Mouse (Mus musculus) adrenal gland, postnatal 25 days (tissue): ENCODE measurements around the gene Nsd1. TPM values are rescaled to one million over a fixed set of nuclear protein-coding genes. Genes with fewer than 3 reads are reported as not detected.
A peak's percentile ranks its signal among the peaks of the same experiment; 100 is the strongest.

Source experiments
- DNase-seq: peaks from one replicate; pipeline ENCODE4 v3.0.0; 2021; ENCODE audit warnings: mixed read lengths
- total RNA-seq: library from RNA; stranded (reverse); gene quantifications from 2 replicates; pipeline ENCODE4 v1.2.3, GENCODE M21; 2021

The Nsd1 gene
- total RNA-seq, 1 experiment from 2014 or later, result 142 TPM

DNA sequence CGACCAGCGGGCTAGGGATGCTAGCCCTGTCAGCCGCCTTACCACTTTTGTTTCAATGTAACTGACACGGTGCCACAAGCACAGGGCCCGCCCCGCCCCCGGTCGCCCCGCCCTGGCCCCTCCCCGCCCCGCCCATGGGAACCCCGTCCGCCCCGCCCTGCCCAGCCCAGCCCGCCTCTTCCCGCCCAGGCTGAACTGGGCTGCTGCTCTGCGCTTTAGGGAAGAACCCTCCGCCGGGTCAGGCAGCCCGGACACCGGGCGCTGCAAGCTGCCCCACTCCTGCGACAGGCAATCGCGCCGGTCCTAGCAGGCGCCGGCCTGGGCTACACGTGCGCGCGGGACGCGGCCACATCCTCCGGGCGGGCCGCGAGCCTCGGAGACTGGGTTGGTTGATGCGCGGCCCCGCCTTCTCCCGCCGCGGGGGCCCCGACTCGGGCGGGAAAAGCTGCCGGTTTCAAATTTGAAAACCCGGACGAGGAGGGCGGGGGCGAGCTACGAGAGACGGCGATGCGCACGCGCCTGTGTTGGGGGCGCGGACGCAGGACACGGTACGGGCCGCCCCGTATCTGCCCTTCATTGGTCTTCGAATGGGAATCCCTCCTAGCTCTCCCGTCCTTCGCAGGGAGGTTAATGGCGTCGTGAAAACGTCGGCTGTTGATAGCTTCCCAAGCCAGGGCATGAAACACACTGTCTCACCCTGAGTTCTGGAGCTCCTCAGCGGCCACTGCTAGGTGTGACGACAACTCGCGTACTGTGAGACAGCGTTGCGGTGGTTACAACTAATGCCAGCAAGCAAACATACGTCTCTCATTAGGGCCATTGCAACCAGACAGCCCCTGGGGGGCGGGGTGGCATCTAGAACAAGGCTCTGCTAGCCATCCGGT, 120.3 kb downstream of the Nsd1 start, which contains the start of gene Mxd3:
Gene Mxd3, minus strand, starts transcription at position 141 of the 884 bp plus-strand sequence.
- DNase-seq, result peak; percentile 81

DNA sequence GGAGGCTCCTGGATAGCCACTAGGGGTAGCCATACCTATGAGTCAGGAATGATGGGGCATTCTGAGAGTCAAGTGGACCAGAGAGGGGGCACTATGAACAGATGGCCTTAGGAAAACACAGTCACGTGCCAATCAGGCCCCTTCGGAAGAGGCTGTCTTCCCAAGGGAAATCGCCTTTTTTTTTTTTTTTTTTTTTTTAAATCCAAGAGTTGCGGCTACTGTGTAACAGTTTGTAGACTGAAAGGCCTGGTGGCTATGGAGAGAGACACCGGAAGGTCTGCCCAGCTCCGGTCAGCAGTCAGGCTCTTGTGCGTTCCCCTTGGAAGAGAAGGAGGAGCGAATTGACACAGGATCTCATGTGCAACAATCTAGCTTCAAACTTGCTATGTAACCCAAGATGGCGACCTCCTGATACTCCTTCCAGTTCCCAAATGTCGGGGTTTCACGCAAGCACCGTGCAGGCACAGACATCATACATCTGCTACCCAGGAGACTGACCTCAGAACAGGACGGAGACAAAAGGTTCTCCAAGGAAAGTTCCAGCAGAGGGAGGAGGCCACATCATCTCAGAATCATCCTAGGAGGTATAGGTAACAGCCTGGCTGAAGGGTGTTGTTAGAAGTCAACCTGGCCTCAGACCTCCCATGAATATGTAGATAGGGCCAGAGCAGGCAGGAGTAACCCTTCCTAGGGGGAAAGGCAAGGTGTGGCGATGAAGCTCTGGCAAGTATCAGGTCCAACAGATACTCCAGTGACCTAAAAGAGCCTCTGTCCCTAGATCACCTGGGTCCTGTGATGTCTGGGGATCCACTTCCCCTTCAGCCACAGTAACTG, 121.2 kb downstream of the Nsd1 start:
- no peak for DNase-seq

DNA sequence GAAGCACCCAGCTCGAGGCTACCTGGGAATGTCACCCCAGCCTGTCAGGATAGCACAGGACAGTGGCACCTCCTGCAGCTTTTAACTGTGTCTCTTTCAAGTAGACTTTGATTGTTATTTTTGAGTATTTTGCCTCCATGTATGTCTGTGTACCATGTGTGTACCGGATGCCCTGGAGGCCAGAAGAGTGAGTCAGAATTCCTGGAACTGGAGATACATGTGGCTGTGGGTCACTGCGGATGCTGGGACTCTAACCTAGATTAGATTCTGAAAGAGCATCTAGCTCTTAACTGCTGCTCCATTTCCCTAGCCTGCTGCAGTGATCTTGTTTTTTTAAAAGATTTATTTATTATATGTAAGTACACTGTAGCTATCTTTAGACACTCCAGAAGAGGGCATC, 122.7 kb downstream of the Nsd1 start:
- no peak for DNase-seq

DNA sequence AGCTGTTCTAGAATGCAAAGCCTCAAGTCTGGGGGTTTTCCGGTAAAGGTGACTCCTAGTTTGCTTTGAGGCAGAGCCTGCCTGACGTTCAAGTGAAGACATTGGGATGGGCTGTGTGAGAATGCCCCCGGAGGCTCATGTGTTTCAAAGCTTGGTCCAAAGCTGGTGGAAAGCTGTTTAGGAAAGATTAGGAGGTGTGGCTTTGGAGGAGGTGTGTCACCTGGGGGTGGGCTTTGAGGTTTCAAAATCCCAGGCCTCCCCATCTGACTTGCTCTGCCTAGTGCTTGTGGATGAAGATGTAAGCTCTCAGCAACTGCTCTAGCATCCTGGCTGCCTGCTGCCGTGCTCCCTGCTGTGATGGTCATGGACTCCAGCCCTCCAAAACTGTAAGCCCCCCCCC, 126.1 kb downstream of the Nsd1 start:
- no peak for DNase-seq

DNA sequence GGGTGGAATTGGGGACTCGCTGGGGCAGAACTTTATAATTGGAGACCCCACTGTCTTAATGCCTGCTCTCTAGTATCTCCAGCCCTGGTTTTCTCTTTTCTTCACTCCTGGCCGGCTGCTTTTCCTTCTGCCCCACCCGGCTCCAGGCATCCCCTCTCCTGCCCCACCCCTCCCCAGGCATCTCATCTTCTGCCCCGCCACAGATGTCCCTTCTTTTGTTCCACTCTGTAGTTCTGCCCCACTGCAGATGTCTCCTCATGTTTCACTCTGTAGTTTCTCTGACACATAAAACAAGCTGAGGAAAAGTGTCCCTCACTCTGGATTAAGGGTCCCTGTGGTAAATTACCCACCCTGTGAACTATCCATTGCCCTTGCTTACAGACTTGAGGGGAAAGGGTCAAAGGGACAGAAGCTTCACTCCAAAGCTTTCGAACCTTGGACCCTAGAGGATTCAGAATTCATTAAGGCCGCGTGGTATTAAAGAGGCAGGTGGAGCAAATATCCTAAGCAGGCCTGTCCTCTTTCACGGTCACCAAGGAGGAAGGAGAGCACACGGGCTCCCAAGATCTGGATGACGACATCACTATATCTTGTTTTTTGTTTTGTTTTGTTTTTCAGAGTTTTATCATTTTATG, 127.9 kb downstream of the Nsd1 start:
- DNase-seq, result no peak

DNA sequence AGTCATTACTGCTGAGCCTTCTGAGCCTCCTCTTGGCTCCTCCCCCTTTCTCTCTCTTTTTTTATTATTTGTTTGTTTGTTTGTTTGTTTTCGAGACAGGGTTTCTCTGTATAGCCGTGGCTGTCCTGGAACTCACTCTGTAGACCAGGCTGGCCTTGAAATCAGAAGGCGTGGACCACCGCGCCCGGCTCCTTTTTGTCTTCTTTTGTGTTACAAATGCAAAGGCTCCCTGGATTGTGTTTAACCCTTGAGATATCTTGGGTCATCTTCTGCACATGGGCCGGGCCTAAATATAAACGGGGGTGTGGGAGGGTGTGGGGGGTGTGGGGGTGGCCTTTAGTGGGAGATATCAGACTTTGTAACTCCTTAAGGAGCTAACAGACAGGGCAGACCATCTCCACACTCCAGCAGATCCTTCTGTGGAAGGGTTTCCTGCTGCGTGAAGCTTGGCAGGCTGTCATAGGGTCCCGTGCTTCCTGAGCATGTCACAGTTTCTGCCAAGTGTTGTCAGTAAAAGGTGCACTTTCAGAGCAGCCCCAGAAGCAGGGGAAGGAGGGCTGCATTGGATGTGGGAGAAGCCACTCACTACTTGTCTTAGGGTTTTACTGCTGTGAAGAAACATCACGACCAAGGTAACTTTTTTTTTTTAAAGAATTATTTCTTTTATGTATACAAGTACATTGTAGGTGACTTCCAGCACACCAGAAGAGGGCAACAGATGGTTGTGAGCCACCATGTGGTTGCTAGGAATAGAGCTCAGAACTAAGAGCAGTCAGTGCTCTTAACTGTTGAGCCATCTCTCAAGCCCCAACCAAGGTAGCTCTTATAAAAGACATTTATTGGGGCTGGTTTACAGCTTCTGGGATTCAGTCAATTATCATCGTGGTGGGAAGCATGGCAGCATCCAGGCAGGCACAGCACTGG, 128.8 kb downstream of the Nsd1 start:
- no peak for DNase-seq

DNA sequence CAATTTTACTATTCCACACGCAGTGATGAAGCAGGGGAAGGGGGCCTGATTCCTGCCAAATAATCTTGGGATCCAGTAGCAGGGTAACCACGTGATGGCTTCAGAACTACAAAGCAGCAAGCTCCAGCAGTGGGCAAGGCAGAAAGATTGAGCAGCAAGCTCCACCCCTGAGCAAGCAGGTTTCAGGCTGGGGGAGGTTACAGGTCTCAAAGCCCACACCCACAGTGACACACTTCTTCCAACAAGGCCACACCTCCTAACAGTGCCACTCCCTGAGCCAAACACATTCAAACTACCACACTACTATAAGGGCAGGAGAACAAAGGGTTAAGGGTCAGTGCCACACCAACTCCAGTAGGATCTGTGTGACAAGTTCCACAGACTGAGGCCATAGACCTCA, 129.7 kb downstream of the Nsd1 start:
- DNase-seq, result no peak

DNA sequence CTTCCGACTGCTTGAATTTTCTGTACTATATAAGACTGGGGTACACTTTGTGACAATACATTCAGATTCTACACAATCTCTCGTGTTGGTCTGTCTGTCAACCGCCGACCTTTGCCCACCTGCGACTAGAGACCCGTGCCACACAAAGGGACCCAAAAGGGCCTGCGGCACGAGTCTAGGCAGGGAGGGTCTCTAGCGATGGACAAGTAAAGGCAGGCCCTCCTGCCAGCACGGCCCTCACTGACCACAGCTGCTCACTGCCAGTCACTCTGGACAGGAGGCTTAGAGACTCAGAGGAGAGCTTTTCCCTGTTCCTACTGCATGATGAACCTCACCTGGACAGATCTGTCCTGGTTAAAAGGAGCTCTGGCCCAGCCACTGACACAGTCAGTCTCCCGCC, 132.9 kb downstream of the Nsd1 start:
- no peak for DNase-seq

DNA sequence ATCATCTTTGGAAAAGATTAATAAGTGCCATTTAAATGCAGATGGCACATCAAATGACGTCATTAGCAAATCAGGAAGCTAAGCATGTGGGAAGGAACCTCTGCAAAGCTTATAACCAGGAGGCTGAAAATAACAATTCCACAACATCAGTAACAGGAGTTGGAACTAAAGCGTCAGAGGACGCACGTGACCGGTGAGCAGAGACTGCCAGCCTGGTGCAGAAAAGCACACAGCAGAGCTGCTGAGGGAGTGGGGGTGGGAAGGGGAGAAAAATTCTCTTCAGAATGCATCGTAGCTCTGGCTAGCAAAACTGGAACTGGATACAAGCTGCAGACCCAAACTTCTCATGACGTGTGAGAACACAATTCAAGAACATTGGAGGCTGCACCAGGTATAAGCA, 134.7 kb downstream of the Nsd1 start:
- no peak for DNase-seq

DNA sequence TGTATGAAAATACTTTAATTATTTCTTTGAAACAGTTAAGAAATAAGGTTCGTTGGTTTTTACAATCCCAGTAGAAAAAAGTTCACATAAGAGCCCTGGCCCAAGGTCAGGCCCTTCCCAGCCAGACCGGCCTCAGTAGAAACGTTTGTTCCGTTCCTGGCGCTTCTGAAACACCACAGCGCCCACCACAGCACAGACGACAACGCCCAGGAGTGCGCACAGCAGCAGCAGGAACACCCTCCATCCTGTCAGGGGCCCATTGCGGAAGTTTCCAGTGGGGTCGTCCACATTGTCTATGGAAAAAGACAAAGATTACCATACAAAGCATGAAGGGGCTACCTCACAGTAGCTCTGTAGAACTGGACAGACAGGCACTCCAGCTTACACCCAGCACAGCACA, 137.2 kb downstream of the Nsd1 start:
- no peak for DNase-seq

DNA sequence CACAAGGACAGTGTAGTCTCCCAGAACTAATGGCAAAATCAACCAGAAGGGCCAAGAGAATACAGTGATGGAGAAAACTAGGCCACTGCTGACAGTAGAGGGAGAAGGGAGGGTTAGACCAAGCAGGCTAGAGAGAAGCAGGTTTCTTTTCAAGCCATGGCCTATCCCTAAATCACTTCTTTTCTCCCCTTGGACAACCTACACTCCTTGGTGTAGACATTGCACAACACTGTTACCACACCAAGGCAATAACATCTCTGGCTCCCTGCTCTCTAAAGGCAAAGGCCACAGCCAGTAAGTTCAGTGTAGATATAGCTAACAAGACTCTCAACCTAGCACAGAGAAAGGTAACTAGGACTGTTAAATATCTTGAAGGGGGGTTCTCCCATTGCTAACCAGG, 151.6 kb downstream of the Nsd1 start:
- no peak for DNase-seq

DNA sequence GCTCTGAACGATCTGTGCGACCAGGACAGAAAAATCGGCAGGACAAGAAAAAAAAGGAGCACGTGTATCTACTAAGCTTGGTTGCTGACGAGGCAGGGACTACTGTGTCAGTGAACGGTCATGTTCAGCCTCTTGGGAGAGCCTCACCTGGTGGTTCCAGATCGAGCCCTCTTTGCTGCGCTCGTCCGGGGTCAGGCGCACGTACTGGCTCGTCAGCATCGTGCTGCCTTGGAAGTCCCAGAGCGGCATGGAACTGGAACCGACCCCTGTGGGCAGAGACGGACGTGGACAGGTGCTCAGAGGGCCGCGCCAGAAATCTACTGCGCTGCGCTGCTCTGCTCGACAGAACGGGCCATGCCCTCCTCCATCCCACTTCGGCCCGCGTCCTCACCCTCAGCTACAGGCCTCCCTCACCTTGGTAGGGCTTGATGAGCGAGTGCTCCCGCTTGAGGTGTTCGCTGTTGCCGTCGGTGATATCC, 152.4 kb downstream of the Nsd1 start:
- no peak for DNase-seq

DNA sequence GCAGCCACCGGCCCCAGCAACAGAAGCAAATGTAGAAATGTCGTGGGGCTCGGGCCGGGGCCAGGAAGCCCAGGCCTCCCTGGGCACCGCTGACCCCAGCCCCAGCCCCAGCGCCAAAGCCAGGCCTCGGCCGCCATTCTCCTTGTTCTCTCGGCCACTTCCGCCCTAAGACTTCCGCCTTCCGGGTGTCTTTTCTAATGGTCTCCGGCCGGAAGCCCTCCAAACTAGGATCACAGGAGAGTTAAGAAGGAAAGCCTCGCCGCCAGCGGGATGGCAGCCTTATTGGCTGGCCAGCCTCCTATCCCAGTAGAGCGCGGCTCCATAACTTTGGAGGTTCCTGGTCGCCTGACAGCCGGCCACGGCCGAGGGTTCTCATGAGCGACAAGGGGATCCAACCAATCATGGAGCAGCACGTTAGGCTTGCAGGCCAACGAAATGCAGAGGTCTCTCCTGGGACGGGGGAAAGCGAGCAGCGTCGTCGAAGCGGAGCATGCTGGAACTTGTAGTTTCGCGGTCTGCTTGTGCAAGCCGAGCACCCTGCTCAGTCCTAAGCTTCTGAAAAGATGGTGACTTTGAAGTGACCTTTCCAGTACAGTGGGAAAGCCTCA, 153.0 kb downstream of the Nsd1 start, which contains the start of gene Lman2:
Gene Lman2, minus strand, starts transcription at position 331 of the 608 bp plus-strand sequence.
- DNase-seq, result peak; percentile 91

Other genes starting within 250 kb of the Nsd1 start
- 0.52 and 0.88 TPM in 2 replicates for gene Hk3, start 188.4 kb upstream of the Nsd1 start, total RNA-seq
- gene Uimc1, start 109.5 kb upstream of the Nsd1 start, total RNA-seq, result 36.7 and 38.0 TPM in 2 replicates
- 71.6 and 76.2 TPM in 2 replicates for gene Zfp346, start 104.5 kb upstream of the Nsd1 start, total RNA-seq
- not detected in 2 replicates for gene Gm17617, start 76.2 kb upstream of the Nsd1 start, total RNA-seq
- 35.6 and 60.4 TPM in 2 replicates for gene Fgfr4, start 57.1 kb upstream of the Nsd1 start, total RNA-seq
- 153 and 156 TPM in 2 replicates for gene Prelid1, start 110.7 kb downstream of the Nsd1 start, total RNA-seq
- gene Rab24, start 112.2 kb downstream of the Nsd1 start, total RNA-seq, result 58.0 and 87.0 TPM in 2 replicates
- gene Mxd3, start 120.0 kb downstream of the Nsd1 start, total RNA-seq, result 5.0 and 8.3 TPM in 2 replicates
- gene Lman2, start 153.0 kb downstream of the Nsd1 start, total RNA-seq, result 107 and 109 TPM in 2 replicates
- gene Rgs14, start 159.9 kb downstream of the Nsd1 start, total RNA-seq, result 0.70 and 0.86 TPM in 2 replicates
- not detected in 2 replicates for gene Slc34a1, start 188.4 kb downstream of the Nsd1 start, total RNA-seq
- not detected in 2 replicates for gene Pfn3, start 205.4 kb downstream of the Nsd1 start, total RNA-seq
- gene F12, start 217.0 kb downstream of the Nsd1 start, total RNA-seq, result 0.15 and 3.3 TPM in 2 replicates
- 47.9 and 62.1 TPM in 2 replicates for gene Grk6, start 235.3 kb downstream of the Nsd1 start, total RNA-seq